Mouse (Mus musculus) hindbrain, embryonic 13.5 days (tissue): Measurements from ENCODE around the gene Syndig1l. TPM values are rescaled to one million over a fixed set of nuclear protein-coding genes. Genes with fewer than 3 reads are reported as not detected.

Source experiments
- ATAC-seq: fragments of 200-750 bp; cut with Nextera tagmentation; 2 replicates; pipeline ENCODE4 v1.8.0; 2017; ENCODE audit warnings: moderate TSS enrichment; ENCODE audit not compliant: low FRiP score
- H3K27ac ChIP-seq: fragments of 300-500 bp; sonication (generic); 2 replicates; pipeline ENCODE4 v1.5.1; 2015; ENCODE audit warnings: inconsistent platforms, mild to moderate bottlenecking, moderate library complexity
- H3K27me3 ChIP-seq: fragments of 300-500 bp; sonication (generic); 2 replicates; pipeline ENCODE4 v1.6.1; 2015; ENCODE audit warnings: mild to moderate bottlenecking, inconsistent platforms
- H3K36me3 ChIP-seq: fragments of 300-500 bp; sonication (generic); 2 replicates; pipeline ENCODE4 v1.6.1; 2015; ENCODE audit warnings: mild to moderate bottlenecking, inconsistent platforms
- H3K4me1 ChIP-seq: fragments of 300-500 bp; sonication (generic); replicated peaks from 2 replicates; pipeline ENCODE4 v1.6.1; 2015; ENCODE audit warnings: inconsistent platforms
- H3K4me2 ChIP-seq: fragments of 300-500 bp; sonication (generic); 2 replicates; pipeline ENCODE4 v1.6.1; 2015; ENCODE audit warnings: inconsistent platforms, mild to moderate bottlenecking, moderate library complexity
- H3K4me3 ChIP-seq: fragments of 300-500 bp; sonication (generic); 2 replicates; pipeline ENCODE4 v1.5.1; 2015; ENCODE audit warnings: mild to moderate bottlenecking, inconsistent platforms
- H3K9ac ChIP-seq: fragments of 300-500 bp; sonication (generic); 2 replicates; pipeline ENCODE4 v1.6.1; 2015; ENCODE audit warnings: mild to moderate bottlenecking, inconsistent platforms
- H3K9me3 ChIP-seq: fragments of 300-500 bp; sonication (generic); 2 replicates; pipeline ENCODE4 v1.6.1; 2016; ENCODE audit warnings: inconsistent platforms
- WGBS: fragments of 180-500 bp; shearing (Covaris S2); methylation state at CpG from one replicate; pipeline ENCODE4 v1.1.7; 2015; 5-methylcytosine and 5-hydroxymethylcytosine counted together
- polyA plus RNA-seq: library from polyadenylated mRNA; unstranded; fragments of >200 nt; fragmentation: Nextera tagmentation; extraction: Ambion mirVana; gene quantifications from 2 replicates; pipeline ENCODE4 v1.2.1, GENCODE M21; 2015

Gene Syndig1l
- 4.8 and 5.3 TPM in 2 replicates for polyA plus RNA-seq

- Histone ChIP-seq H3K4me3 (peak within 1 kb of the TSS; percentile 63), H3K27ac (peak within 1 kb of the TSS; percentile 64), H3K4me2 (peak within 1 kb of the TSS; percentile 79), H3K9ac (peak within 1 kb of the TSS; percentile 81), H3K36me3 (no peaks in the 10 kb centered on the region), H3K9me3 (no peaks in the 10 kb centered on the region), H3K4me1 (peaks cover 35% of the 10 kb centered on the region), H3K27me3 (peaks cover 71% of the 10 kb centered on the region)
- WGBS, result 1% methylated on average over 62 of the region's 79 CpGs
- ATAC-seq, result peak; percentile 71
Measured at GRCm38 (mm10) chr12:84698319-84699081, at the start of gene Syndig1l. TSS of gene Syndig1l (minus strand) at chr12:84698831.

DNA sequence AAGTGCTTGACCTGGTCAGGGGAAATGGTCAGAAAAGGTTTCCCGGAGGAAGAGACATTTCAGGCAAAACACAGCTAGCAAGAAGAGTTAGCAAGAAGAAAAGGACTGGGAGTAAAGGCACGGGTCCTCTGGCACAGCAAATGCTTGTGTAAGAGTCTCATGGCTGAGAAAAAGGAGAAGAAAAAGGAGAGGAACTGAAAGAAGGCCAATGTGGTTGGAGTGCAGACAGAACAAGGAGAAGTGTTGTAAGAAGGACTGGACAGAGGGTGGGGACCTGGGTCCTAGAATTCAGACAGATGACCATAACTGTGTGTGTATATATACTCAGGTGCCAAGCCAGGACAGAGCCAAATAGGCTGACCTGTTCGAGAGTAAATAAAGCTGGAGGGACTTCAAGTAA is 49.5 kb upstream of the Syndig1l start:
- H3K4me3 ChIP-seq, result no peak overlapping the region
- 81% methylated on average over 3 of the region's 3 CpGs for WGBS
- no peaks in the 10 kb centered on the region for H3K36me3 ChIP-seq
- H3K27me3 ChIP-seq, result peaks cover 3% of the 10 kb centered on the region; the same call in 1 of the 2 replicates
- no peak overlapping the region for H3K9ac ChIP-seq
- no peak for ATAC-seq
- no peak overlapping the region for H3K4me2 ChIP-seq
- no peaks in the 10 kb centered on the region for H3K9me3 ChIP-seq
- no peak overlapping the region for H3K27ac ChIP-seq
- H3K4me1 ChIP-seq, result peaks cover 22% of the 10 kb centered on the region

- 68% methylated on average over 4 of the region's 4 CpGs for WGBS
- no peak overlapping the region for H3K4me3 ChIP-seq
- H3K4me1 ChIP-seq, result peaks cover under 1% of the 10 kb centered on the region; the same call in 1 of the 2 replicates
- H3K36me3 ChIP-seq, result no peaks in the 10 kb centered on the region
- no peak overlapping the region for H3K9ac ChIP-seq
- H3K9me3 ChIP-seq, result no peaks in the 10 kb centered on the region
- no peak for ATAC-seq
- H3K4me2 ChIP-seq, result no peak overlapping the region
- H3K27ac ChIP-seq, result no peak overlapping the region
- peaks cover 3% of the 10 kb centered on the region; the same call in 1 of the 2 replicates for H3K27me3 ChIP-seq
Measured at GRCm38 (mm10) chr12:84745700-84746099, 47.1 kb upstream of the Syndig1l start.

DNA sequence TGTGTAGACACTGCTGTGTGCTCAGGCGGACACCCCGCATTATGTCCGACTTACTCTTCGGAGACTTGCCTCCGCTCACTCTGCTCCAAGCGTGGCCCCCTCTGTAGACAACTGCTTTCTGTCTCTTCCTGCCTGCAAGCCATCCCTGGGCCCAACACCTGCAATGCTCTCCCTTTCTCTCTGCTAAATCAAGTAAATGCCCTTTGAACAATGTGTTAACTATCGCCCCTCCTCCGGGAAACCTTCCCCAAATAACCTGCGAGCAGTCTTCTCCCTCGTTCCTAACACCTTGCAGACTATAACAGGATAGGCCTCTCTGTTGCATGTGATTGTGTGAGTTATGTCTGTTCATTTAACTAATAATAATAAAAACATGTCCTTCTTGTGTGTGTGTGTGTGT is 44.9 kb upstream of the Syndig1l start:
- Histone ChIP-seq H3K9ac (no peak overlapping the region), H3K4me3 (no peak overlapping the region), H3K4me1 (no peaks in the 10 kb centered on the region), H3K9me3 (no peaks in the 10 kb centered on the region), H3K27me3 (peaks cover 3% of the 10 kb centered on the region; the same call in 1 of the 2 replicates), H3K27ac (no peak overlapping the region), H3K4me2 (no peak overlapping the region), H3K36me3 (no peaks in the 10 kb centered on the region)
- 91% methylated on average over 10 of the region's 10 CpGs for WGBS
- no peak for ATAC-seq

- WGBS, result 82% methylated on average over 13 of the region's 13 CpGs
- 0 out of 2 replicates have a peak, but pooled peaks cover 5% of the 10 kb centered on the region for H3K4me1 ChIP-seq
- ATAC-seq, result no peak
- no peak overlapping the region for H3K9ac ChIP-seq
- no peak overlapping the region for H3K4me2 ChIP-seq
- H3K9me3 ChIP-seq, result no peaks in the 10 kb centered on the region
- H3K27ac ChIP-seq, result no peak overlapping the region
- H3K27me3 ChIP-seq, result no peaks in the 10 kb centered on the region
- no peak overlapping the region for H3K4me3 ChIP-seq
- no peaks in the 10 kb centered on the region for H3K36me3 ChIP-seq
Measured at GRCm38 (mm10) chr12:84733366-84733765, 34.7 kb upstream of the Syndig1l start.

DNA sequence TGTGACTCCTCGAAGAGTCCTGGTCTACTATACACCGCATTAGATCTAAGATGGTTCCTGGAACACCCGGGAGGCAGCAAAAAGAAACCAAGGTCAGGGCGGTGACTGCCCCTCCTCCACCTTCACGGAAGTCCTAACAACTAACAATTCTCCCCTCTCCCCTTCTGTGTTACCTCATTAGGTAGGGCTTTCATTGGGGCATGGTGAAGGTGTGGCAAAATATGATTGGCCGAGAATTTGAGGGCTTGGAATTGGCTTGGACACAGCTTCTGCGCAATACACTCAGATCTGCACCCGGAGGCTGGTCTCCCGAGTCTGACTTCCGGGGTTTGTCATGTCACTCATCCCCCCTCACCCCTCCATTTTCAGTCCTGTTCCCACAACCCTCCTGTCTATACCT is 29.8 kb upstream of the Syndig1l start:
- Histone ChIP-seq H3K4me3 (no peak overlapping the region), H3K4me2 (no peak overlapping the region), H3K27ac (no peak overlapping the region), H3K9me3 (no peaks in the 10 kb centered on the region), H3K4me1 (0 out of 2 replicates have a peak, but pooled peaks cover 4% of the 10 kb centered on the region), H3K27me3 (no peaks in the 10 kb centered on the region), H3K36me3 (no peaks in the 10 kb centered on the region), H3K9ac (no peak overlapping the region)
- no peak for ATAC-seq
- WGBS, result 93% methylated on average over 10 of the region's 10 CpGs

- WGBS, result 68% methylated on average over 5 of the region's 5 CpGs
Measured at GRCm38 (mm10) chr12:84727434-84727833, 28.8 kb upstream of the Syndig1l start.

GRCm38 (mm10) chr12:84726986-84727385 is 28.4 kb upstream of the Syndig1l start:
- WGBS, result 30% methylated on average over 4 of the region's 4 CpGs
- H3K27me3 ChIP-seq, result no peaks in the 10 kb centered on the region

More at GRCm38 (mm10) chr12:84727434-84727833, 28.8 kb upstream of the Syndig1l start:
- Histone ChIP-seq H3K9me3 (no peaks in the 10 kb centered on the region), H3K4me2 (no peak overlapping the region), H3K4me1 (0 out of 2 replicates have a peak, but pooled peaks cover 4% of the 10 kb centered on the region), H3K4me3 (no peak overlapping the region), H3K27me3 (no peaks in the 10 kb centered on the region), H3K9ac (no peak overlapping the region), H3K36me3 (no peaks in the 10 kb centered on the region), H3K27ac (0 out of 2 replicates have a peak overlapping the region, but pooled peaks have one; percentile 8)
- ATAC-seq, result no peak

DNA sequence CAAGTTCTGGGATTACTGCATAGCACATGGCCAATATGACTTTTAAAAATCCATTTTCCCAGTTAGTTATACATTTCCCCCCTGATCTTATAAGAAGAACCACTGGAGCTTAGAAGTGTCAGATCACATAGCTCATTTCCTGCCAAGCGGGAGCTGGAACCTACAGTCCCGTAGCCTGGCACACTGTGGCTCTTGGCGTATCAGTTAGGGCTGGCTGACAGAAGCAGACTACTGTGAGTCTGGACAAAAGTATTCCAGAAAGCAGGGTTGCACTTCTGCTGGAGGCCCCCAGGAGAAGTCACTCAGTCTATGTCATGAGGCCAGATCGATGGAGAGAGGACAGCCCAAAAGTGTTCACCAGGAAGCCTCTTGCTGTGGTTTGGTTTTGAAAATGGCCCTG is 27.8 kb upstream of the Syndig1l start:
- no peak overlapping the region for H3K9ac ChIP-seq
- no peak overlapping the region for H3K4me2 ChIP-seq
- no peaks in the 10 kb centered on the region for H3K9me3 ChIP-seq
- no peak for ATAC-seq
- no peaks in the 10 kb centered on the region for H3K36me3 ChIP-seq
- no peak overlapping the region for H3K4me3 ChIP-seq
- H3K27me3 ChIP-seq, result no peaks in the 10 kb centered on the region
- H3K27ac ChIP-seq, result no peak overlapping the region
- WGBS, result 92% methylated on average over 4 of the region's 4 CpGs
- H3K4me1 ChIP-seq, result 0 out of 2 replicates have a peak, but pooled peaks cover 4% of the 10 kb centered on the region

More at GRCm38 (mm10) chr12:84726986-84727385, 28.4 kb upstream of the Syndig1l start:
- Histone ChIP-seq H3K4me3 (no peak overlapping the region), H3K4me2 (no peak overlapping the region), H3K9ac (no peak overlapping the region), H3K27ac (0 out of 2 replicates have a peak overlapping the region, but pooled peaks have one; percentile 8), H3K9me3 (no peaks in the 10 kb centered on the region), H3K4me1 (0 out of 2 replicates have a peak, but pooled peaks cover 4% of the 10 kb centered on the region), H3K36me3 (no peaks in the 10 kb centered on the region)
- ATAC-seq, result no peak

DNA sequence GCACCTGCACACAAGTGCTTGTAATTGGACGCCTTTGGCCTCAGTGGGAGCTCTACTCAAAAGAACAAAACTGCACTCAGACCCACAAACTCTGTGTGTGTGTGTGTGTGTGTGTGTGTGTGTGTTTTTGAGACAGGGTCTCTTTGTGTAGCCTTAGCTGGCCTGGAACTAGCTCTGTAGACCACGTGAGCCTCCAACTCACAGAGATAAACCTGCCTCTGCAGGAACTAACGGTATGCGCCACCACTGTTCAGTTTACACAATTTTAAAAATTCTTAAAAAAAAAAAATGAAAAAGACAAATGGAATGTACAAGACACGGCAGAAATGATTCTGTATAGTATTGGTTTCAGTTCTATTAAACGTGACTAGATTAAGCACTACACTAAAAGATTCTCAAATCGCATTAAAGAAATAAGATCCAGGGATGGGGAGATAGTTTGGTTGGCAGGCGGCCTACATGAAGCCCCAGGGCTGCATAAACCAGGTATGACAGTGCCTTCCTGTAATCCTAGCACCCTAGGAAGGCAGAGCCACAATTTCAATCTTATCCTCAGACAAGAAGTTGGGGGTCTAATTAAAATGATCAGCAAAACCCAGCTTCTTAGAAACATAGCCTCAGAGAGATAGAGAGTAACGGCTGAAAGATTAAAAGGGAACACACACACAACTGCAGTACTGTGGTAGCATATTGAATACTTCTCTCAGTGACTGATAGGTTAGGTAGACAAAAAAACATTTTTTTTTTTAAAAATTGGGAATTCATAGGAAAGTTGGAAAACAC is 20.0 kb upstream of the Syndig1l start:
- H3K27me3 ChIP-seq, result no peaks in the 10 kb centered on the region
- no peak for ATAC-seq
- no peaks in the 10 kb centered on the region for H3K9me3 ChIP-seq
- H3K4me1 ChIP-seq, result no peaks in the 10 kb centered on the region
- no peak overlapping the region for H3K4me3 ChIP-seq
- H3K36me3 ChIP-seq, result no peaks in the 10 kb centered on the region
- no peak overlapping the region for H3K27ac ChIP-seq
- no peak overlapping the region for H3K9ac ChIP-seq
- 89% methylated on average over 9 of the region's 9 CpGs for WGBS
- no peak overlapping the region for H3K4me2 ChIP-seq

DNA sequence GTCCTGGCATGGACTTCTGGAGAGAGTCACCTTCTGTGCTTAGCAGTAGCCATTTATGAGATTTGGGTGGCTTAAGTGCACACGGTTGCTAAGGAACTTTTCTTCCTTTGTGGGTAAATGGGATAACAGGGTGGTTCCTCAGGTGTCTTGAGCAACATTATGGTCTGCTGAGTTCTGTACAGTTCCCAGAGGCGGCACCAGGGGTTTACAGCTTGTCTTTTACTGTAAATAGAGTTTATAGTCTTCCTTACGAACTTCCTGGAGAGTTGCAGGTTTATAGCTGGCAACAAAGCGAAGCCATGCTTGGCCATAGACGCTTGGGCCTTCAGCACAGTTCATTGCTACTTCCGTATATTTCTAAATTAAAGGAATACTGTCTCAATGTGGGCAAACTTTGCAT is 15.9 kb upstream of the Syndig1l start:
- Histone ChIP-seq H3K4me1 (peaks cover 5% of the 10 kb centered on the region; the same call in 1 of the 2 replicates), H3K4me2 (no peak overlapping the region), H3K9ac (no peak overlapping the region), H3K36me3 (no peaks in the 10 kb centered on the region), H3K9me3 (no peaks in the 10 kb centered on the region), H3K27ac (no peak overlapping the region), H3K4me3 (no peak overlapping the region), H3K27me3 (no peaks in the 10 kb centered on the region)
- ATAC-seq, result no peak
- WGBS, result 84% methylated on average over 6 of the region's 6 CpGs

DNA sequence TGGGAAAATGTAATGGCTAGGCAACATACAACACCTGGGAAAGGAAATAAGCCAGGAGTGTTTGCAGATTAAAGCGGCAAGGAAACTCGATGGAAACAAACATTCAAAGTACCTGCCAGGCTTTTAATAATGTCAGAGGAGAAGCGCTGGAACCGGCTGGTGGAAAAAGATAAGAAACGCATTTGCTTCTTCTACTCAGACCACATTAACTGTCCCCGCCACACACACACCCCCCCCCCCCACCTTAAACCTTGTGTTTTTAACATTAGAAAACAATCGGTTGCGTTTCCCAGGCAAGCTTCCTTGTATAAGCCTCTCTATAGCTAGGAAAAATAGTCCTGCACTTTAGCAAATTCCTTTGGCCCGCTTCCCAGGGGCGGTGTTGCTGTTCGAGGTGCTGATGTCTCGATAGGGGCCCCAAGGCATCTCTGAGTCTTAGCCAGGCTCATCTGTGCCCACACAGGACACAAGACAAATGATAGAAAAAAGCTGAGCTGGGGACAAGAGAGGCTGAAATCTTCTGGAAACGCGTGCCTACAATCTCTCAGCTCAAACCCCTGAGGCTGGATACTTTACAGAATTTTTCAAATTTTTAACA is 11.3 kb upstream of the Syndig1l start:
- ATAC-seq, result no peak

More for the DNA sequence above, 11.3 kb upstream of the Syndig1l start:
- no peaks in the 10 kb centered on the region for H3K9me3 ChIP-seq
- H3K4me1 ChIP-seq, result peaks cover 14% of the 10 kb centered on the region; the same call in 1 of the 2 replicates
- no peak overlapping the region for H3K4me2 ChIP-seq
- no peak overlapping the region for H3K9ac ChIP-seq
- 38% methylated on average over 14 of the region's 14 CpGs for WGBS
- no peaks in the 10 kb centered on the region for H3K36me3 ChIP-seq
- H3K27me3 ChIP-seq, result no peaks in the 10 kb centered on the region
- no peak overlapping the region for H3K27ac ChIP-seq
- no peak overlapping the region for H3K4me3 ChIP-seq
